23 mouse cellular contexts compared by ENCODE assay signal in genomic region chr7:133698021-133698709, GRCm38 (mm10). TPM values are rescaled to one million over a fixed set of nuclear protein-coding genes. Genes with fewer than 3 reads are reported as not detected.
DNase-seq lines count a peak whose midpoint lies in the region; ATAC-seq and TF ChIP-seq lines count a peak whose summit lies in the region.
"Had no signal": no experiment of that assay in that cellular context is flagged by ENCODE, and none has a peak within 500 bp of the region (broad histone marks: within the 10 kb centered on the region; RNA-seq: fewer than 3 reads in every experiment).

No protein-coding gene starts in this region.

- WGBS in limb, embryonic 11.5 days = 90% methylated on average over 12 of the region's 12 CpGs
- WGBS in limb, embryonic 10.5 days = 87% methylated on average over 12 of the region's 12 CpGs
- 63% methylated on average over 12 of the region's 12 CpGs for WGBS in bone marrow, adult 2 months
- 54% methylated on average over 12 of the region's 12 CpGs for WGBS in liver, postnatal 0 days (ENCODE audit: insufficient replicate concordance)
- WGBS in thymus, adult 2 months = 95% methylated on average over 12 of the region's 12 CpGs

- H3K9ac ChIP-seq in limb, embryonic 11.5 days (ENCODE audit: low read length) = no peak overlapping the region
- peak overlapping the region; percentile 57 for H3K9ac ChIP-seq in liver, postnatal 0 days (replicated peaks)
- H3K9ac ChIP-seq: embryonic facial prominence, embryonic 12.5 days; forebrain, embryonic 13.5 days; limb, embryonic 13.5 days; neural tube, embryonic 13.5 days had no signal

- ATAC-seq in limb, embryonic 11.5 days (ENCODE audit: insufficient number of reproducible peaks, low FRiP score, low TSS enrichment, low read depth) = no peak
- peak; percentile 68 for ATAC-seq in liver, postnatal 0 days
- no peak for ATAC-seq in monocyte, adult 5-6 weeks (replicated peaks; ENCODE audit: insufficient number of reproducible peaks, low FRiP score, low TSS enrichment, poor library complexity, severe bottlenecking)
- ATAC-seq: forebrain, embryonic 13.5 days; midbrain, embryonic 16.5 days; Patski had no signal

- no peaks in the 10 kb centered on the region for H3K27me3 ChIP-seq in limb, embryonic 11.5 days (ENCODE audit: control insufficient read depth, insufficient read depth, low read length)
- no peaks in the 10 kb centered on the region for H3K27me3 ChIP-seq in limb, embryonic 10.5 days (ENCODE audit: low read depth, poor library complexity, severe bottlenecking)
- H3K27me3 ChIP-seq in erythroblast, embryonic 14.5 days (ENCODE audit: control insufficient read depth) = no peaks in the 10 kb centered on the region
- no peaks in the 10 kb centered on the region for H3K27me3 ChIP-seq in liver, postnatal 0 days (ENCODE audit: insufficient read depth, low read length)
- H3K27me3 ChIP-seq in thymus, adult 2 months (ENCODE audit: control insufficient read depth, insufficient read depth, low read length) = no peaks in the 10 kb centered on the region
- H3K27me3 ChIP-seq: embryonic facial prominence, embryonic 12.5 days; forebrain, embryonic 13.5 days; limb, embryonic 13.5 days; neural tube, embryonic 13.5 days; Patski had no signal

- TF ChIP-seq POLR2A in bone marrow, adult 2 months (IDR thresholded peaks at IDR 0.05; ENCODE audit: borderline replicate concordance, control insufficient read depth, low read depth, low read length) = no peak
- TF ChIP-seq POLR2A in thymus, adult 2 months (IDR thresholded peaks at IDR 0.05; ENCODE audit: control insufficient read depth, extremely low read depth, insufficient read depth, low read length, poor library complexity) = no peak

- peak overlapping the region; percentile 10; the same call in 1 of the 2 replicates for H3K4me2 ChIP-seq in limb, embryonic 11.5 days (ENCODE audit: low read depth, severe bottlenecking)
- peak overlapping the region; percentile 73 for H3K4me2 ChIP-seq in liver, postnatal 0 days (ENCODE audit: low read depth, low read length)
- H3K4me2 ChIP-seq: embryonic facial prominence, embryonic 12.5 days; forebrain, embryonic 13.5 days; limb, embryonic 13.5 days; neural tube, embryonic 13.5 days had no signal

- H3K36me3 ChIP-seq in limb, embryonic 11.5 days (ENCODE audit: control insufficient read depth, insufficient read depth, low read length) = no peaks in the 10 kb centered on the region
- peaks cover 11% of the 10 kb centered on the region for H3K36me3 ChIP-seq in limb, embryonic 10.5 days
- peaks cover 85% of the 10 kb centered on the region for H3K36me3 ChIP-seq in erythroblast, embryonic 14.5 days (ENCODE audit: control insufficient read depth)
- H3K36me3 ChIP-seq in liver, postnatal 0 days (replicated peaks; ENCODE audit: insufficient read depth, low read length) = peaks cover 54% of the 10 kb centered on the region
- no peaks in the 10 kb centered on the region; the same call in 1 of the 2 replicates for H3K36me3 ChIP-seq in thymus, adult 2 months (ENCODE audit: control insufficient read depth, insufficient read depth, low read length)

- no peak overlapping the region for H3K4me3 ChIP-seq in limb, embryonic 11.5 days (ENCODE audit: low read depth, low read length)
- no peak overlapping the region for H3K4me3 ChIP-seq in limb, embryonic 10.5 days
- peak overlapping the region; percentile 53 for H3K4me3 ChIP-seq in bone marrow, adult 2 months (replicated peaks; ENCODE audit: control insufficient read depth, low read depth, low read length)
- H3K4me3 ChIP-seq in erythroblast, embryonic 14.5 days (replicated peaks) = peak overlapping the region; percentile 84
- peak overlapping the region; percentile 30 for H3K4me3 ChIP-seq in liver, postnatal 0 days (ENCODE audit: low read depth, low read length)
- H3K4me3 ChIP-seq in thymus, adult 2 months (ENCODE audit: control insufficient read depth, insufficient read depth, low read length) = no peak overlapping the region
- H3K4me3 ChIP-seq: embryonic facial prominence, embryonic 12.5 days; forebrain, embryonic 13.5 days; limb, embryonic 13.5 days; neural tube, embryonic 13.5 days had no signal

- TF ChIP-seq CTCF in bone marrow, adult 2 months (IDR thresholded peaks at IDR 0.05; ENCODE audit: control insufficient read depth, insufficient read depth, low read length) = no peak
- no peak for TF ChIP-seq CTCF in liver, postnatal 0 days (IDR thresholded peaks at IDR 0.05; ENCODE audit: low read depth)
- TF ChIP-seq CTCF in thymus, adult 2 months (IDR thresholded peaks at IDR 0.05; ENCODE audit: borderline replicate concordance, control insufficient read depth, extremely low read depth, insufficient read depth, low read length, poor library complexity) = no peak

- DNase-seq in limb, embryonic 11.5 days (ENCODE audit: low spot score) = no peak
- no peak for DNase-seq in limb, embryonic 10.5 days (ENCODE audit: low spot score)
- peak; percentile 34 for DNase-seq in liver, postnatal 0 days
- no peak for DNase-seq in cerebellum, adult 11-12 months
- DNase-seq in thymus, adult 2 months = no peak
- DNase-seq: cerebellum, postnatal 10 days; heart, adult 11 months; kidney, postnatal 25 days; layer of hippocampus, postnatal 36 days; lung, postnatal 4 days; thymus, postnatal 36 days had no signal

- no peak overlapping the region for H3K27ac ChIP-seq in limb, embryonic 11.5 days (replicated peaks; ENCODE audit: low read depth, low read length)
- H3K27ac ChIP-seq in limb, embryonic 10.5 days = no peak overlapping the region
- H3K27ac ChIP-seq in bone marrow, adult 2 months (ENCODE audit: control insufficient read depth, insufficient read depth, low read depth, low read length, poor library complexity) = peak overlapping the region; percentile 84
- peak overlapping the region; percentile 85 for H3K27ac ChIP-seq in liver, postnatal 0 days (ENCODE audit: low read depth)
- H3K27ac ChIP-seq in thymus, adult 2 months (ENCODE audit: control insufficient read depth, insufficient read depth, low read length) = no peak overlapping the region
- H3K27ac ChIP-seq: embryonic facial prominence, embryonic 12.5 days; forebrain, embryonic 13.5 days; limb, embryonic 13.5 days; neural tube, embryonic 13.5 days had no signal

- TF ChIP-seq EP300 in liver, postnatal 0 days (IDR thresholded peaks at IDR 0.05; ENCODE audit: low read depth) = peak; percentile 99

- H3K4me1 ChIP-seq in limb, embryonic 11.5 days (ENCODE audit: control insufficient read depth, insufficient read depth, low read length) = no peaks in the 10 kb centered on the region
- H3K4me1 ChIP-seq in limb, embryonic 10.5 days = no peaks in the 10 kb centered on the region
- H3K4me1 ChIP-seq in bone marrow, adult 2 months (ENCODE audit: control insufficient read depth, insufficient read depth, low read length) = no peaks in the 10 kb centered on the region; the same call in 1 of the 2 replicates
- peaks cover 82% of the 10 kb centered on the region for H3K4me1 ChIP-seq in erythroblast, embryonic 14.5 days (ENCODE audit: control insufficient read depth)
- peaks cover 9% of the 10 kb centered on the region for H3K4me1 ChIP-seq in liver, postnatal 0 days (ENCODE audit: insufficient read depth)
- no peaks in the 10 kb centered on the region for H3K4me1 ChIP-seq in thymus, adult 2 months (replicated peaks; ENCODE audit: control insufficient read depth, insufficient read depth, low read length)
- H3K4me1 ChIP-seq: embryonic facial prominence, embryonic 12.5 days; forebrain, embryonic 13.5 days; limb, embryonic 13.5 days; neural tube, embryonic 13.5 days had no signal

- no peaks in the 10 kb centered on the region for H3K9me3 ChIP-seq in limb, embryonic 11.5 days (ENCODE audit: control insufficient read depth, low read length)
- H3K9me3 ChIP-seq in limb, embryonic 10.5 days (replicated peaks) = no peaks in the 10 kb centered on the region
- H3K9me3 ChIP-seq in erythroblast, embryonic 14.5 days (ENCODE audit: control insufficient read depth, low read length) = no peaks in the 10 kb centered on the region
- no peaks in the 10 kb centered on the region for H3K9me3 ChIP-seq in liver, postnatal 0 days (ENCODE audit: low read length)
- H3K9me3 ChIP-seq: embryonic facial prominence, embryonic 12.5 days; forebrain, embryonic 13.5 days; limb, embryonic 13.5 days; neural tube, embryonic 13.5 days had no signal

RNA-seq across cellular contexts. Expression of gene Bccip, which starts 11.0 kb away (rescaled TPM):
- 237 and 240 TPM in 2 replicates for polyA plus RNA-seq in limb, embryonic 11.5 days (2014; fragmentation: Nextera tagmentation; extraction: Ambion mirVana)
- 234 and 236 TPM in 2 replicates for polyA plus RNA-seq in limb, embryonic 10.5 days (2016; fragmentation: Nextera tagmentation; extraction: Ambion mirVana)
- polyA plus RNA-seq in bone marrow, adult 2 months (2011; ENCODE audit: insufficient read depth, insufficient read length, low replicate concordance, missing spikeins) = 139 and 202 TPM in 2 replicates
- 4.2 and 9.5 TPM in 2 replicates for polyA plus RNA-seq in erythroblast, embryonic 14.5 days (2012)
- 68.7 and 70.3 TPM in 2 replicates for polyA plus RNA-seq in liver, postnatal 0 days (2015; fragmentation: Nextera tagmentation; extraction: Ambion mirVana)
- 23.3 and 25.1 TPM in 2 replicates for polyA plus RNA-seq in thymus, adult 2 months (2012; rRNA removed)
- 82.2 to 112 TPM (median 94.4 TPM) in 3 replicates for total RNA-seq in monocyte, adult 5-6 weeks (2017)

RNA-seq across cellular contexts. Expression of gene Uros, which starts 11.7 kb away (rescaled TPM):
- 35.2 and 35.9 TPM in 2 replicates for polyA plus RNA-seq in limb, embryonic 11.5 days (2014; fragmentation: Nextera tagmentation; extraction: Ambion mirVana)
- 34.0 and 34.4 TPM in 2 replicates for polyA plus RNA-seq in limb, embryonic 10.5 days (2016; fragmentation: Nextera tagmentation; extraction: Ambion mirVana)
- polyA plus RNA-seq in bone marrow, adult 2 months (2011; ENCODE audit: insufficient read depth, insufficient read length, low replicate concordance, missing spikeins) = 95.2 and 112 TPM in 2 replicates
- polyA plus RNA-seq in erythroblast, embryonic 14.5 days (2012) = 6.4 and 8.3 TPM in 2 replicates
- 51.9 and 56.1 TPM in 2 replicates for polyA plus RNA-seq in liver, postnatal 0 days (2015; fragmentation: Nextera tagmentation; extraction: Ambion mirVana)
- 19.3 and 22.5 TPM in 2 replicates for polyA plus RNA-seq in thymus, adult 2 months (2012; rRNA removed)
- 7.1 to 10.6 TPM (median 9.0 TPM) in 3 replicates for total RNA-seq in monocyte, adult 5-6 weeks (2017)

RNA-seq across cellular contexts. Expression of gene Mmp21, which starts 18.3 kb away (rescaled TPM):
- polyA plus RNA-seq in limb, embryonic 11.5 days (2014; fragmentation: Nextera tagmentation; extraction: Ambion mirVana) = 0.08 TPM in 1 of 2 replicates, not detected in the other
- 0.18 TPM in 1 of 2 replicates, not detected in the other for polyA plus RNA-seq in limb, embryonic 10.5 days (2016; fragmentation: Nextera tagmentation; extraction: Ambion mirVana)
- polyA plus RNA-seq in bone marrow, adult 2 months (2011; ENCODE audit: insufficient read depth, insufficient read length, low replicate concordance, missing spikeins) = not detected in 2 replicates
- polyA plus RNA-seq in erythroblast, embryonic 14.5 days (2012) = 0.02 TPM in 1 of 2 replicates, not detected in the other
- 0.11 TPM in 1 of 2 replicates, not detected in the other for polyA plus RNA-seq in liver, postnatal 0 days (2015; fragmentation: Nextera tagmentation; extraction: Ambion mirVana)
- polyA plus RNA-seq in thymus, adult 2 months (2012; rRNA removed) = not detected in 2 replicates
- not detected in 3 replicates for total RNA-seq in monocyte, adult 5-6 weeks (2017)
- total RNA-seq: gastrocnemius, adult 18-20 months; hematopoietic stem cell, adult 5-6 weeks had no signal
- polyA plus RNA-seq: intestine, embryonic 14.5 days; limb, embryonic 13.5 days; midbrain, embryonic 16.5 days; neural tube, embryonic 13.5 days; Patski had no signal

Comparison
In these comparisons a context has a peak if more than half of its experiments do, and no peak if none do; other contexts are left out.
1. H3K27ac ChIP-seq: peak in bone marrow, adult 2 months (single experiment) and liver, postnatal 0 days (single experiment); none in limb, embryonic 11.5 days (single experiment), limb, embryonic 10.5 days (single experiment) and thymus, adult 2 months (single experiment).
2. H3K4me3 ChIP-seq: peak in bone marrow, adult 2 months (single experiment), erythroblast, embryonic 14.5 days (single experiment) and liver, postnatal 0 days (single experiment); none in limb, embryonic 11.5 days (single experiment), limb, embryonic 10.5 days (single experiment) and thymus, adult 2 months (single experiment).